Mouse (Mus musculus) common myeloid progenitor, adult 5-6 weeks (primary cell): Measurements from ENCODE around the gene Armc10. TPM values are rescaled to one million over a fixed set of nuclear protein-coding genes. Genes with fewer than 3 reads are reported as not detected.
A peak's percentile ranks its signal among the peaks of the same experiment; 100 is the strongest.
"Not testable (repeated sequence)": the region's sequence is repeated elsewhere in the genome, so short reads cannot be mapped to it uniquely, and the experiment has no call there.

Experiments used
- ATAC-seq: replicated peaks from 2 replicates; pipeline ENCODE4 v1.8.0; 2016; ENCODE audit warnings: low read depth, mild to moderate bottlenecking, moderate TSS enrichment, inconsistent platforms; ENCODE audit not compliant: poor library complexity, severe bottlenecking
- total RNA-seq: library from RNA; stranded (forward); fragments of 200-1000, 187-1606 nt; gene quantifications from 2 replicates; pipeline ENCODE4 v1.2.3, GENCODE M21; 2017

The Armc10 gene
- total RNA-seq, 1 experiment from 2014 or later: 68.0 TPM

GRCm38 (mm10) chr5:21701351-21702008, 55.9 kb downstream of the Armc10 start, which contains the start of gene Napepld:
Gene Napepld, minus strand, starts transcription at chr5:21701396.
- peak; percentile 90 for ATAC-seq

GRCm38 (mm10) chr5:21702009-21702364, 56.4 kb downstream of the Armc10 start:
- no peak for ATAC-seq

- ATAC-seq: no peak
Measured at GRCm38 (mm10) chr5:21702873-21703475, 57.4 kb downstream of the Armc10 start.

- ATAC-seq: no peak
Measured at GRCm38 (mm10) chr5:21703708-21704107, 58.1 kb downstream of the Armc10 start.

- ATAC-seq: no peak
Measured at GRCm38 (mm10) chr5:21706546-21706945, 60.9 kb downstream of the Armc10 start.

- not testable (repeated sequence) for ATAC-seq
Measured at GRCm38 (mm10) chr5:21708011-21708410, 62.4 kb downstream of the Armc10 start.

Other genes with a start within 250 kb of the Armc10 start
- gene Ccdc146, start 221.1 kb upstream of the Armc10 start, total RNA-seq: not detected in 2 replicates
- gene Fam185a, start 220.9 kb upstream of the Armc10 start, total RNA-seq: 10.9 and 13.1 TPM in 2 replicates
- not detected in 2 replicates for gene Lrrc17, start 102.3 kb upstream of the Armc10 start, total RNA-seq
- 1.8 and 2.7 TPM in 2 replicates for gene Fbxl13, start 179 bp upstream of the Armc10 start, total RNA-seq
- 0.63 and 1.7 TPM in 2 replicates for gene Napepld, start 55.6 kb downstream of the Armc10 start, total RNA-seq
- gene Pmpcb, start 91.3 kb downstream of the Armc10 start, total RNA-seq: 82.6 and 101 TPM in 2 replicates
- gene Dnajc2, start 139.4 kb downstream of the Armc10 start, total RNA-seq: 203 and 206 TPM in 2 replicates
- gene Psmc2, start 139.5 kb downstream of the Armc10 start, total RNA-seq: 111 and 126 TPM in 2 replicates
- not detected in 2 replicates for gene Slc26a5, start 219.8 kb downstream of the Armc10 start, total RNA-seq